ENCODE assay signal across 27 mouse cellular contexts in the genomic region with DNA sequence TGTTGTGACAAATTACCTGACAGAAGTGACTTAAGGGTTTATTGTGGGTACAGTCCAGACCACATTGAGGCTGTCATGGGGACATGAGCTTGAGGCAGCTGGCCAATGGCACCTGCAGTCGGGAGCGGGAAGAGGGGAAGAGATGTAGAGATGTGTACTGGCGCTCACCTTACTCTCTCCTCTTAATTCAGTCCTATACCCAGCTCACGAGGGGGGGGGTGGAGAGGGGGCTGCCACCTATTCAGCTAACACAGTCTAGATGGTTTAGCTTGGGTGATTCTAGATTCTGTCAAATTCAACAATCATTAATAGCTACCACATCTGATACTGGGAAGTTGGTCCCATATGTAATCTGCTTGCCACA. TPM values are rescaled to one million over a fixed set of nuclear protein-coding genes. Genes with fewer than 3 reads are reported as not detected.
DNase-seq lines count a peak whose midpoint lies in the region; ATAC-seq and TF ChIP-seq lines count a peak whose summit lies in the region.
"Had no signal": no experiment of that assay in that cellular context is flagged by ENCODE, and none has a peak within 500 bp of the region (broad histone marks: within the 10 kb centered on the region; RNA-seq: fewer than 3 reads in every experiment).

No protein-coding gene starts in this region.

- no peak for TF ChIP-seq CTCF in Patski (IDR thresholded peaks at IDR 0.05)

- no peak overlapping the region for H3K4me3 ChIP-seq in kidney, embryonic 14.5 days (ENCODE audit: low read length)
- no peak overlapping the region for H3K4me3 ChIP-seq in kidney, embryonic 16.5 days (ENCODE audit: low read length)
- H3K4me3 ChIP-seq: embryonic facial prominence, embryonic 13.5 days; embryonic facial prominence, embryonic 15.5 days; erythroblast, embryonic 14.5 days; forebrain, embryonic 10.5 days; forebrain, embryonic 12.5 days had no signal

- H3K27ac ChIP-seq in kidney, embryonic 14.5 days (ENCODE audit: low read depth, low read length) = no peak overlapping the region
- no peak overlapping the region; the same call in 1 of the 2 replicates for H3K27ac ChIP-seq in kidney, embryonic 16.5 days (ENCODE audit: low read length)
- H3K27ac ChIP-seq: embryonic facial prominence, embryonic 13.5 days; embryonic facial prominence, embryonic 15.5 days; forebrain, embryonic 10.5 days; forebrain, embryonic 12.5 days had no signal

- H3K36me3 ChIP-seq in kidney, embryonic 14.5 days (ENCODE audit: control insufficient read depth, insufficient read depth, low read length) = no peaks in the 10 kb centered on the region
- no peaks in the 10 kb centered on the region for H3K36me3 ChIP-seq in kidney, embryonic 16.5 days (ENCODE audit: insufficient read depth, low read length)
- H3K36me3 ChIP-seq: embryonic facial prominence, embryonic 13.5 days; embryonic facial prominence, embryonic 15.5 days; forebrain, embryonic 10.5 days; forebrain, embryonic 12.5 days; G1E had no signal

- POLR2A ChIA-PET in Patski (lab: Charles Lee) = interaction anchor here (1.0 to 1.9 kb wide), 4 partner anchors 13 to 94 kb away, joined by 3 to 19 read pairs (median 6); no protein-coding TSS in a partner anchor

- in situ Hi-C loops in Patski (cut with MboI; ENCODE audit: low pct_unique_long_range_greater_than_20kb) = loop anchor here (10.0 kb wide), 1 partner anchor 95 kb away; no protein-coding TSS in a partner anchor

- CTCF ChIA-PET in Patski (lab: Charles Lee) = interaction anchor here (0.7 to 1.8 kb wide), 16 partner anchors 7 to 132 kb away, joined by 3 to 8 read pairs (median 3); no protein-coding TSS in a partner anchor

- 76% methylated on average over 4 of the region's 4 CpGs for WGBS in kidney, embryonic 14.5 days
- 69% methylated on average over 4 of the region's 4 CpGs for WGBS in kidney, embryonic 16.5 days

- no peak for DNase-seq in kidney, postnatal 36 days
- DNase-seq in kidney, adult 18-20 months = no peak
- peak; percentile 46 for DNase-seq in Patski (ENCODE audit: low read depth, low spot score)
- DNase-seq: adrenal gland, adult 2 months; adrenal gland, postnatal 10 days; adrenal gland, postnatal 25 days; B cell, adult 2 months; cerebellum, adult 11 months; cerebellum, adult 18-20 months; cerebellum, adult 8-10 months; cerebellum, adult 9-11 months; cerebellum, postnatal 14 days; cerebellum, postnatal 36 days; embryo, embryonic 11 days had no signal

- H3K27me3 ChIP-seq in kidney, embryonic 14.5 days (ENCODE audit: control insufficient read depth, insufficient read depth, low read length) = no peaks in the 10 kb centered on the region
- H3K27me3 ChIP-seq in kidney, embryonic 16.5 days (ENCODE audit: insufficient read depth, low read length) = no peaks in the 10 kb centered on the region; the same call in 1 of the 2 replicates
- H3K27me3 ChIP-seq in Patski = no peaks in the 10 kb centered on the region
- H3K27me3 ChIP-seq: CH12.LX; embryonic facial prominence, embryonic 13.5 days; embryonic facial prominence, embryonic 15.5 days; forebrain, embryonic 12.5 days had no signal

- ATAC-seq in kidney, embryonic 14.5 days (ENCODE audit: low FRiP score, low TSS enrichment) = peak; percentile 66; the same call in 1 of the 2 replicates
- ATAC-seq in kidney, embryonic 16.5 days (ENCODE audit: low FRiP score, low TSS enrichment) = peak; percentile 65
- ATAC-seq in Patski = peak; percentile 19
- ATAC-seq: CD4-positive, CD25-positive, alpha-beta regulatory T cell, adult 4 months; forebrain, embryonic 14.5 days; forebrain, embryonic 16.5 days had no signal

- peaks cover 7% of the 10 kb centered on the region; the same call in 1 of the 2 replicates for H3K9me3 ChIP-seq in kidney, embryonic 14.5 days (ENCODE audit: control insufficient read depth, low read length)
- peaks cover 9% of the 10 kb centered on the region; the same call in 1 of the 2 replicates for H3K9me3 ChIP-seq in kidney, embryonic 16.5 days (ENCODE audit: low read length)
- H3K9me3 ChIP-seq: embryonic facial prominence, embryonic 15.5 days; forebrain, embryonic 12.5 days had no signal

- H3K4me2 ChIP-seq in kidney, embryonic 14.5 days (replicated peaks; ENCODE audit: low read depth, low read length) = no peak overlapping the region
- no peak overlapping the region for H3K4me2 ChIP-seq in kidney, embryonic 16.5 days (replicated peaks; ENCODE audit: low read depth, low read length)
- H3K4me2 ChIP-seq: embryonic facial prominence, embryonic 13.5 days; embryonic facial prominence, embryonic 15.5 days; forebrain, embryonic 12.5 days had no signal

- H3K4me1 ChIP-seq in kidney, embryonic 14.5 days (ENCODE audit: control insufficient read depth, insufficient read depth, low read length) = no peaks in the 10 kb centered on the region
- peaks cover 12% of the 10 kb centered on the region; the same call in 1 of the 2 replicates for H3K4me1 ChIP-seq in kidney, embryonic 16.5 days (ENCODE audit: insufficient read depth, low read length)
- H3K4me1 ChIP-seq: embryonic facial prominence, embryonic 15.5 days; forebrain, embryonic 10.5 days; forebrain, embryonic 12.5 days had no signal

- no peak overlapping the region for H3K9ac ChIP-seq in kidney, embryonic 14.5 days (ENCODE audit: low read depth, low read length)
- no peak overlapping the region for H3K9ac ChIP-seq in kidney, embryonic 16.5 days (replicated peaks; ENCODE audit: low read length)
- H3K9ac ChIP-seq: embryonic facial prominence, embryonic 13.5 days; embryonic facial prominence, embryonic 15.5 days; forebrain, embryonic 12.5 days had no signal

RNA-seq across cellular contexts. Expression of a gene that starts 28.1 kb away (rescaled TPM):
- polyA plus RNA-seq in kidney, embryonic 14.5 days (2014; fragmentation: Nextera tagmentation; extraction: Ambion mirVana) = 0.09 TPM in 1 of 2 replicates, not detected in the other
- polyA plus RNA-seq in kidney, embryonic 16.5 days (2015; fragmentation: Nextera tagmentation; extraction: Ambion mirVana) = 0.64 and 2.5 TPM in 2 replicates
- polyA plus RNA-seq in Patski (2021) = 1.9 TPM
- polyA plus RNA-seq: adrenal gland, adult 2 months; CD4-positive, CD25-positive, alpha-beta regulatory T cell, adult 4 months; embryonic facial prominence, embryonic 11.5 days; erythroblast, embryonic 14.5 days; forebrain, embryonic 10.5 days; forebrain, embryonic 12.5 days; forebrain, embryonic 14.5 days; forebrain, embryonic 16.5 days; G1E had no signal
